Mouse (Mus musculus) A20 (cell line): ENCODE results near the gene Mbip.

Source experiments
- DNase-seq: peaks from one replicate; pipeline ENCODE4 v3.0.0-alpha.2; 2011; ENCODE audit warnings: low read depth, low spot score

Mbip gene

DNA sequence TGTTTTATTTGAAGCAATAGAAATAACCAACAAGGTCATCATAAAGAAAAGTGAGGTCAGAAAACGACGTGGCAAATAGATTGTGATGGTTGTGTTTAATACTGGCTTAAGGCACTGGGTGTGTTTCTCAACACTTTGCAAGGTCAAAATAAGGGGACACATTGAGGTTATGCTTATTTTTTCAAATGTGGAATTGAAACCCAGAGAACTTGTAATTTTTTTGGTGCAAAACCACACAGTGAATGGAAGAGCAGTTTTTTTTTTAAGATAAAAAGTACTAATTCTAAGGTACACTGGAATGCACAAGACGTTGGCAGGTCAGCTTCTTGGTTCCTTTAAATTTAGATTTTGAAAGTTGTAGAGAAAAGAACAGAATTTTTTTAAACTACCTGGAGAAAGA lies 50.5 kb downstream of the Mbip start:
- DNase-seq = no peak

DNA sequence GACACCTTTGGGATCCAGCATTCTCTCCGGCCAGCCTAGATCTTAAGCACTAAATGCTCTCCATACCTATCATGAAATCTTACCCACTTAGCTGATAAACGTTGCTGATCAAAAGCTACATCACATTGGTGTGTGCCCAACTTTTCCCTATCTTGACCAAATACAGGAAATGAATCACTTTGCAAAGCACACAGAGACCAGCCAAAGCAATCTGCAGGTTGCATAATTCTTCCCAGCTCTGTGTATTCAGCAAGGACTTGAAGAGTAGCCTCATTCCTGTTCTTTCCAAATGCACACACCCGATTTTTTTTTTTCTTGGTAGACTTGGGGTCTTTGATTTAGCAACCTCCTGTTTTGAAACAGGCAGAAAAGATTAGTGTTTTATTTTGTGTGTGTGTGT lies 57.1 kb downstream of the Mbip start:
- no peak for DNase-seq

DNA sequence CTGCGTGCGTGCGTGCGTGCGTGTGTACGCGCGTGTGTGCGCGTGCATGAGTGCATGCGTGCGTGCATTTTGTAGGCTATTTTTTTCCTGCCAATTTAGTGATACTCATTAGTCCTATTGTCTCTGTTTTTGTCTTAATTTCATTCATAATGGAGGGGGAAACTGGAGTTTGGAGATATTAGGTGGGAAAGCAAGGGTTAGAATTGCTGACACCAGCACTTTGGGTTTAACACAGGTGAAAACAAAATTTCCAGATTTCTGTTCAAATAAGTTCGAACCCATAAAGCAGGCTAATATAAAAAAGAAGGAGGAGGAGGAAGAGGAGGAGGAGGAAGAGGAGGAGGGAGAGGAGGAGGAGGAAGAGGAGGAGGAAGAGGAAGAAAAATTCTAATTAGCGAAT lies 58.9 kb downstream of the Mbip start:
- no peak for DNase-seq

DNA sequence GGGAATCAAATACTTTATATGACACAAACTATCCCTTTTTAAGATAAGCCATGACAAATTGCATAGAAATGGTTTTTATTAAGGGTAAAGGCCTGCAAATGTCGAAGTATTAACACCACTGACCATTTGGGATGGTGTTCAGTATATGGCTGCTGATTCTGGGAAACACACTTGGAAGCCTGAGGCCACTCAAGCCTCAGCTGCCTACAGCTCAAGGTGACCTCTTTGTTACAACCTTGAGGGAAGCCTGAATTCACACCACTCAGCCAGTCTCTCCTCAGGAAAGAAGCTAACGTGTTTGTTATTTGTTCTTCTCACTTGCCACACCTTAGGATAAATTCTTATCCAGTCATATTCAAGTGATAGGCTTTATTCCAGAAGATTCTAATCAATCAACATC lies 61.5 kb downstream of the Mbip start:
- no peak for DNase-seq

DNA sequence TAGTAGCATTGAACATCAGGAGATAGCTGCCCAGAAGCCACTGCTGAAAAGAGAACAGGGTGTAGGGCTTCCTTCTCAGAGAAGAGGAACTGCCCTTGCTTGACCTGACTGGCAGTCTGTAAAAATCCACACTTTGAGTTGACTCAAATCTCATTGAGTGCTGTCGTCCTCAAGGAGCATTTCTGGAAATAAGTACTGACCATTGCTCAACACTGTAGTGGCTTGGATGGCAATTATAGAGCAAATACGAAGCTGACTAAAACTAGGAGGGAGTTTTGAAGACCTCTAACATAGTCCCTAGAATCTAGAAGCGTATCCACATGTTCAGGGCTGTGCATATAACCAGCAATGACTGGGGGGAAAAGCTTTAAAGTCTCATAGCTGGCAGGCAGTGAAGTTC lies 64.0 kb downstream of the Mbip start:
- no peak for DNase-seq
